Mouse (Mus musculus) retina, postnatal 1 day (tissue): ENCODE measurements at regions not wholly inside any gene's neighbourhood (a gene's known extent, or its start where the extent isn't known, plus 50 kb on each side); places are given as distances from the start of the nearest gene placed in this dataset.

Experiments
- DNase-seq: peaks from one replicate; pipeline ENCODE4 v3.0.0-alpha.2; 2012

GRCm38 (mm10) chr11:24395478-24395877 is 317.6 kb downstream of the Bcl11a start:
- no peak for DNase-seq

- DNase-seq: no peak
Observed at GRCm38 (mm10) chr11:24396911-24397310, 319.1 kb downstream of the Bcl11a start.

- DNase-seq: no peak
Observed at GRCm38 (mm10) chr11:24397710-24398109, 319.9 kb downstream of the Bcl11a start.

- DNase-seq: no peak
Observed at GRCm38 (mm10) chr11:24401151-24401550, 323.3 kb downstream of the Bcl11a start.

- no peak for DNase-seq
Observed at GRCm38 (mm10) chr11:24402127-24402526, 324.3 kb downstream of the Bcl11a start.

- DNase-seq: peak; percentile 18
Observed at GRCm38 (mm10) chr11:24414804-24415203, 336.9 kb downstream of the Bcl11a start.

- no peak for DNase-seq
Observed at GRCm38 (mm10) chr11:24422066-24422775, 344.4 kb downstream of the Bcl11a start.

GRCm38 (mm10) chr11:24423278-24423677 is 345.4 kb downstream of the Bcl11a start:
- no peak for DNase-seq

GRCm38 (mm10) chr11:24426995-24427883 is 349.4 kb downstream of the Bcl11a start:
- DNase-seq: no peak

- no peak for DNase-seq
Observed at GRCm38 (mm10) chr11:24448608-24449007, 370.8 kb downstream of the Bcl11a start.

- DNase-seq: peak; percentile 21
Observed at GRCm38 (mm10) chr11:24452267-24452666, 374.4 kb downstream of the Bcl11a start.

- DNase-seq: no peak
Observed at GRCm38 (mm10) chr11:24464642-24465041, 386.8 kb downstream of the Bcl11a start.

- DNase-seq: no peak
Observed at GRCm38 (mm10) chr11:24467458-24467857, 389.6 kb downstream of the Bcl11a start.

- DNase-seq: no peak
Observed at GRCm38 (mm10) chr11:24470469-24470868, 392.6 kb downstream of the Bcl11a start.

GRCm38 (mm10) chr11:24472617-24473367 is 394.9 kb downstream of the Bcl11a start:
- DNase-seq: no peak

- DNase-seq: no peak
Observed at GRCm38 (mm10) chr11:24473368-24474010, 395.6 kb downstream of the Bcl11a start.

- peak; percentile 22 for DNase-seq
Observed at GRCm38 (mm10) chr11:24502722-24503424, 425.0 kb downstream of the Bcl11a start.

GRCm38 (mm10) chr11:24515568-24515967 is 437.7 kb downstream of the Bcl11a start:
- DNase-seq: no peak

- no peak for DNase-seq
Observed at GRCm38 (mm10) chr11:24535462-24535861, 457.6 kb downstream of the Bcl11a start.

GRCm38 (mm10) chr11:24537721-24538120 is 459.9 kb downstream of the Bcl11a start:
- no peak for DNase-seq

- DNase-seq: no peak
Observed at GRCm38 (mm10) chr11:24569655-24570054, 491.8 kb downstream of the Bcl11a start.

- DNase-seq: no peak
Observed at GRCm38 (mm10) chr11:24613529-24613928, 535.7 kb downstream of the Bcl11a start.
